Mouse (Mus musculus) midbrain, embryonic 11.5 days (tissue): ENCODE results near the gene Gabrg3. TPM values are rescaled to one million over a fixed set of nuclear protein-coding genes. Genes with fewer than 3 reads are reported as not detected.

ENCODE experiments used
- ATAC-seq: fragments of 200-750 bp; cut with Nextera tagmentation; 2 replicates; pipeline ENCODE4 v1.8.0; 2017; ENCODE audit warnings: moderate TSS enrichment, moderate library complexity; ENCODE audit not compliant: low FRiP score
- DNase-seq: peaks from one replicate; pipeline ENCODE4 v3.0.0; 2015; ENCODE audit warnings: low spot score; ENCODE audit errors: missing footprints
- H3K27ac ChIP-seq: fragments of 300-500 bp; sonication (generic); 2 replicates; pipeline ENCODE4 v1.5.1; 2014; ENCODE audit warnings: low read depth, low read length
- H3K27me3 ChIP-seq: fragments of 300-500 bp; sonication (generic); 2 replicates; pipeline ENCODE4 v1.6.1; 2014; ENCODE audit warnings: mild to moderate bottlenecking, low read length, moderate library complexity, mixed read lengths; ENCODE audit not compliant: control insufficient read depth, insufficient read depth
- H3K36me3 ChIP-seq: fragments of 300-500 bp; sonication (generic); 2 replicates; pipeline ENCODE4 v1.6.1; 2014; ENCODE audit warnings: mild to moderate bottlenecking, low read length, moderate library complexity, mixed read lengths; ENCODE audit not compliant: control insufficient read depth, insufficient read depth
- H3K4me1 ChIP-seq: fragments of 300-500 bp; sonication (generic); 2 replicates; pipeline ENCODE4 v1.6.1; 2014; ENCODE audit warnings: low read length; ENCODE audit not compliant: control insufficient read depth, insufficient read depth
- H3K4me2 ChIP-seq: fragments of 300-500 bp; sonication (generic); 2 replicates; pipeline ENCODE4 v1.6.1; 2014; ENCODE audit warnings: mild to moderate bottlenecking, moderate library complexity
- H3K4me3 ChIP-seq: fragments of 300-500 bp; sonication (generic); 2 replicates; pipeline ENCODE4 v1.5.1; 2014; ENCODE audit warnings: low read depth, low read length
- H3K9ac ChIP-seq: fragments of 300-500 bp; sonication (generic); 2 replicates; pipeline ENCODE4 v1.6.1; 2014; ENCODE audit warnings: low read length
- H3K9me3 ChIP-seq: fragments of 300-500 bp; sonication (generic); 2 replicates; pipeline ENCODE4 v1.6.1; 2016; ENCODE audit warnings: low read length; ENCODE audit not compliant: control insufficient read depth
- WGBS: fragments of 180-500 bp; shearing (Covaris S2); extraction: QIAGEN DNeasy Blood & Tissue Kit; methylation state at CpG from one replicate; pipeline ENCODE4 v1.1.7; 2014; 5-methylcytosine and 5-hydroxymethylcytosine counted together
- polyA plus RNA-seq: library from polyadenylated mRNA; unstranded; fragments of >200 nt; fragmentation: Nextera tagmentation; extraction: Ambion mirVana; gene quantifications from 2 replicates; pipeline ENCODE4 v1.2.1, GENCODE M21; 2014

Gene Gabrg3
- 0.03 and 0.31 TPM in 2 replicates for polyA plus RNA-seq

DNA sequence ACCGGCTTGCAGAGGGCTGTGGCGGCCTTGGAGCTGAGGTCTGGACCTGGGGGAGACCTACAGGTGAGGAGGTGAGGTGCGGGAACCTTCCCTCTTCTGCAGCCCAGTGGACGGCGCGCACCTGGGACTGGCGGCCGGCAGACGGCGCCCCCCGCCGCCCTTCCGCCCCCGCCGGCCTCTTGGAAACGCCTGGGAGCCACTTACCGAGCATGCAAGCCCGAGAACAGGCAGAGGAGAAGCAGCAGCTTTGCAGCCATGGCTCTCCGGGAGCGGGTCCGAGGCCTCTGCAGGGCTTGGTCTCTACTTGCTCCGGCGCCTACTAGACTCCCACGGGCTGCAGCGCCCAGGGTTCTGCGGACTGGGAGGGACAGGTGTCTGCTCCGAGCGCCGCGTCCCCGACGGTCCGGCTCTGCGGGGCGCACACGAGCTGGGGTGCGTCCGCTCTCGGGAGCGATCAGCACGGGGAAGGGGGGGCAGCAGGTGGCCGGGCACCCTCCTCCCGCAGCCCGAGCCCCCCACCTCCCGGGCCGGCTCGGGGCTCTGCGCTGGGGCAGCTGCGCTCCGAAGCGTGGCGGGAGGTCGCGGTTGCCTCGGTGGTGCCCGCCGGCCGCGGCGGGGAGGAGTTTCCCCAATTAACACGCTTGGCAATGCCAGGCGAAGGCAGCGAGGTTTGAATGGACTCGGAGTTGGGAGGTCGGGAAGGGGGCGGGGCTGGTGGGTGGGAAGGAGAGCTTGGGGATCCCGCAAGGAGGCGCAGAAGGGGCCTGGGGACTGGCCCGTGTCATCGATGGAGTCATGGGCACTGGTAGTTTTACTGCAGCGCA lies at the start of gene Gabrg3:
TSS of gene Gabrg3 (minus strand) at position 672 of the 824 bp plus-strand sequence.
- H3K4me2 ChIP-seq = peak within 1 kb of the TSS; percentile 97
- ATAC-seq (peak; percentile 82), DNase-seq (peak; percentile 91)
- H3K9ac ChIP-seq = peak within 1 kb of the TSS; percentile 61
- peaks cover 4% of the 10 kb centered on the region; the same call in 1 of the 2 replicates for H3K27me3 ChIP-seq
- H3K27ac ChIP-seq = no peak within 1 kb of the TSS
- under 1% methylated on average over 60 of the region's 71 CpGs for WGBS
- no peaks in the 10 kb centered on the region for H3K36me3 ChIP-seq
- no peaks in the 10 kb centered on the region for H3K9me3 ChIP-seq
- H3K4me3 ChIP-seq = peak within 1 kb of the TSS; percentile 60
- H3K4me1 ChIP-seq = no peaks in the 10 kb centered on the region

DNA sequence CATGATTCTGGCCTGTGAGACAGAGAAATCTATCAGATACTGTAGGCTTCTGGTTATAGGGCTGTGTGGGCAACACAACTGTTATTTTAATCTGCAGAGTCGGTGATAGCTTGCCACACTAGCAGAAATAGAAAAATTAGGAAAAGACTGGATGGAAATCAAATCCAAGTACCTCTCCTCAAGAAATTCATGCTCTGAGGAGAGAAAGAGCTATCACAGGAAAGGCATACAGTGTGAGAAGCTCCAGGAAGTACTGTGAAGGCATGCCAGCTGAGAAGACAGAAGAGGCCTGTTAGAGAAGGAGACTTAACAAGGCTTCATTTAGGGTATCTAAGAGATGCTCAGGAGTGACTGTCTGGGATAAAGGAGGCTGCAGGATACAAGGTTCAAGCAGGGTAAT lies 35.7 kb upstream of the Gabrg3 start:
- no peaks in the 10 kb centered on the region for H3K36me3 ChIP-seq
- no peak overlapping the region for H3K4me3 ChIP-seq
- no peak for ATAC-seq
- no peak overlapping the region for H3K9ac ChIP-seq
- H3K4me2 ChIP-seq = no peak overlapping the region
- WGBS = 92% methylated on average over 1 of the region's 1 CpGs
- H3K27ac ChIP-seq = no peak overlapping the region
- H3K4me1 ChIP-seq = no peaks in the 10 kb centered on the region
- H3K9me3 ChIP-seq = no peaks in the 10 kb centered on the region
- no peak for DNase-seq
- H3K27me3 ChIP-seq = no peaks in the 10 kb centered on the region

DNA sequence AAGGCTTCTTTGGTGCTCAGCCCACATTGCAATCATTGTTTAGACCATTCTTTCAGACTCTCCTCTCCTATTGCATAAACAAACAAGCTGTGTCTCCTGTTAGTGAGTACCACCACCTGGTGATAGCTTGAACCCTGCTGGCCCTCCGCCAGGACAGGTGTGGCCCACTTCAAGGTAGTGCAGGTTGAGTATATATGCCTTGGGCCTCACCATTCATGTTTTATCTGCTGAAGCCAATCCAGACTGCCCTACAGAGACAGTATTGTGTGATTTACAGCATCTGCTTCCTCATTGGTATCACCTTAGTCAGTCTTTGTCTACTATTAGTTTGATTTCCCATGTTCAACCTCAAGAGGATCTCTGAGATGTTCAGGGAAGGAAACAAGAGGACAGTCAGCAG lies 34.1 kb upstream of the Gabrg3 start:
- Histone ChIP-seq H3K9me3 (no peaks in the 10 kb centered on the region), H3K4me2 (no peak overlapping the region), H3K27ac (no peak overlapping the region), H3K4me1 (no peaks in the 10 kb centered on the region), H3K27me3 (no peaks in the 10 kb centered on the region), H3K36me3 (no peaks in the 10 kb centered on the region), H3K9ac (no peak overlapping the region), H3K4me3 (no peak overlapping the region)
- ATAC-seq (no peak), DNase-seq (no peak)
- 90% methylated on average over 1 of the region's 1 CpGs for WGBS

DNA sequence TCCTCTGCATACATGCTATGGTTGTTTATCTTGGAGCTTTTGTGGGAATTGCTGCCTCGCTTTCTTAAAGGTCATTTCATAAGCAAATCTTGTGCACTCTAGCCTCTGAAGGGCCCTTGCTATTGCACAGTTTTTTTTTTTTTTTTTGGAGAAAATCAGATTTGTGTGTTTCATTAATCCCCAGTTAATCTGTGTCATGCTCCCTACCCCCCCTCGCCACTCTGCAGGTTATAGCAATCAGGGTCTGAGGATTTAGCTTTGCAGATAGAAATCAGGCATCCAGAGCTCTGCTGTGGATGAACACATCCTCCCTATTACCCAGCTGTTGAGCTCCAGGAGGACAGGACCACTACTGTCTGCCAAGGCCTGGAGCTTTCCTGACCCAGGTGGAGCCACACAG lies 32.4 kb upstream of the Gabrg3 start, which contains the start of gene Gabrb3:
TSS of gene Gabrb3 (plus strand) at position 301 of the 400 bp plus-strand sequence.
- H3K4me1 ChIP-seq = no peaks in the 10 kb centered on the region
- H3K36me3 ChIP-seq = no peaks in the 10 kb centered on the region
- no peaks in the 10 kb centered on the region for H3K27me3 ChIP-seq
- no peak for ATAC-seq
- H3K9me3 ChIP-seq = no peaks in the 10 kb centered on the region
- no peak for DNase-seq
- no peak within 1 kb of the TSS for H3K27ac ChIP-seq
- H3K4me2 ChIP-seq = no peak within 1 kb of the TSS
- no peak within 1 kb of the TSS for H3K4me3 ChIP-seq
- 67% methylated on average over 2 of the region's 2 CpGs for WGBS
- no peak within 1 kb of the TSS for H3K9ac ChIP-seq

DNA sequence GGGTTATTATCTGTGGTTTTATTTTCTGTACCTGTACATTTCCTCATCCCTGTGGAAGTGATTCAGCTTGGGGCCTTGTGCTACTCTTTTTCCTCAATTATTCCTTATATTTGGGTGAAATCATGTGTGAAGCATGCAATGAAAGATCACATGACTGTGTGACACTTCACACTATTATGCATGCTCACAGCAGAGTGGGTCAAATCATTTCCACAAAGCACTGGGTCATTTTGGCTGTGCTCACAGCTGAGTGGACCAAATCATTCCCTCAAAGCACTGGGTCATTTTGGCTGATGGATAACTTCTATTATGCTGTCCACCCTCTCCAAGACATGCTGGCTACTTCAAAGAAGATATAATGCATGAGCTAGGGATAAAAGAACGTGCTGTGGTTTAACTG lies 25.9 kb upstream of the Gabrg3 start:
- Histone ChIP-seq H3K4me2 (no peak overlapping the region), H3K36me3 (no peaks in the 10 kb centered on the region), H3K9me3 (no peaks in the 10 kb centered on the region), H3K27ac (no peak overlapping the region), H3K4me1 (no peaks in the 10 kb centered on the region), H3K4me3 (no peak overlapping the region), H3K9ac (no peak overlapping the region), H3K27me3 (no peaks in the 10 kb centered on the region)
- WGBS = 43% methylated on average over 1 of the region's 1 CpGs
- ATAC-seq = 0 out of 2 replicates have a peak, but pooled peaks have one; percentile 35
- DNase-seq = no peak

DNA sequence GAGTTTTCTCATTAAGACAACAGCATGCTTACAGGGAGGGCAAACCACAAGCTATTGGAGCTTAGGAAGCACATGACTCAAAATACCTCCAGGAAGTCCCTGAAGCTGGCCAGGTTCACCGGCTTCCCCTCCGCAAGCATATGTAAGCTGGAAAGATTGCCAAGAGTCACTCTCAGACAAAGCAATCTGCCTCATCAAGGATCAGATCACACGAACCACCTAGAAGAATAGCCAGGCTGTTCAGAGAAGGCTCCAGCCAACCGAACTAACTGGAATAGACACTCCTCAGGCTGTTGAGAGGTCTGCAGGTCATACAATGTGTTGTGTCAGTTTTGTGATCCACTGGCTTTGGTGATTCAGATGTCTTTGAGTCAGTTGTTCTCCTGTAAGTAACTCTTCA lies 24.2 kb upstream of the Gabrg3 start:
- Histone ChIP-seq H3K4me1 (no peaks in the 10 kb centered on the region), H3K4me3 (no peak overlapping the region), H3K27me3 (no peaks in the 10 kb centered on the region), H3K9me3 (no peaks in the 10 kb centered on the region), H3K36me3 (no peaks in the 10 kb centered on the region), H3K4me2 (no peak overlapping the region), H3K9ac (no peak overlapping the region), H3K27ac (no peak overlapping the region)
- WGBS = 90% methylated on average over 4 of the region's 4 CpGs
- DNase-seq = no peak
- no peak for ATAC-seq

DNA sequence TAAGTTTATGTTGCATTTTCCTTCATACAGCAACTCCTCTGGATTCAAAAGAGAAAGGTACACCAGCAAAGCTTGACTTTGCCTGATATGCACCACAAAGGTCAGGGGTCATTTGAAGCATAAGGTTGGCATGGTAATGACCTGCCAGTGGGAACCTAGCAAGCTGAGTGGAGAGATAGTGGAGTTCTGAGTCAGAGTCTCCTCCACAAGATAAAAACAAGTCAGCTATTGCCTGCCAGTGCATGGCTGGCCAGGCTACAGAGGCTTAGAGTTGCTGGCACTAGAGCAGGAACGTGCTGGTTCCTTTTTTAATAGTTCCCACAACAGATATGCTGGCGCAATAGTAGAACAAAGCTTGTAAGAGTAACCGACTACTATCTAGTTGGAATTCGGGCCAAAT lies 6.6 kb upstream of the Gabrg3 start:
- no peaks in the 10 kb centered on the region for H3K36me3 ChIP-seq
- H3K27ac ChIP-seq = no peak overlapping the region
- no peak for ATAC-seq
- H3K4me3 ChIP-seq = no peak overlapping the region
- no peak overlapping the region for H3K4me2 ChIP-seq
- WGBS = 94% methylated on average over 4 of the region's 4 CpGs
- H3K9ac ChIP-seq = no peak overlapping the region
- H3K4me1 ChIP-seq = no peaks in the 10 kb centered on the region
- DNase-seq = no peak
- no peaks in the 10 kb centered on the region for H3K27me3 ChIP-seq
- H3K9me3 ChIP-seq = no peaks in the 10 kb centered on the region

DNA sequence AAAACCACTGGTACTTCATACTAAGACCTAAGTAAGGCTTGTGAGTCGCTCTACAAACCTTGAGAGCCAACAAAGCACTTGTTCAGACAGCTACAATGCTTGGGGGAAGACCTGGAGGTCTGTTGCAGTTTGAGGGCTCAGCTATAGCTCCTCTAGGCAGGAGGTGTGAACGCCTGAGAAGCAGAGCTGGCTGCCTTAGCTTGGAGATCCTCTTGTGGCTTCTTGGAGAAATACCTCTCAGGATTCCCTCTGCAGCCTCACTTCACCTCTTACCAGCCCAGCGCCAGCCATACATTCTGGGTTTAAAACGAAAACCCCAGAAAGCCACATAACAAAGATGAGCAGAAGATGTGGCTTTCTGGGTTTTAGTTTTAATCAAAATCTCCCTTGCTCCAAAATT lies 3.1 kb upstream of the Gabrg3 start:
- Histone ChIP-seq H3K4me2 (no peak overlapping the region), H3K9ac (no peak overlapping the region), H3K27ac (no peak overlapping the region), H3K4me1 (no peaks in the 10 kb centered on the region), H3K4me3 (no peak overlapping the region), H3K27me3 (peaks cover 4% of the 10 kb centered on the region; the same call in 1 of the 2 replicates), H3K9me3 (no peaks in the 10 kb centered on the region), H3K36me3 (no peaks in the 10 kb centered on the region)
- ATAC-seq = no peak
- WGBS = 48% methylated on average over 4 of the region's 4 CpGs
- no peak for DNase-seq

DNA sequence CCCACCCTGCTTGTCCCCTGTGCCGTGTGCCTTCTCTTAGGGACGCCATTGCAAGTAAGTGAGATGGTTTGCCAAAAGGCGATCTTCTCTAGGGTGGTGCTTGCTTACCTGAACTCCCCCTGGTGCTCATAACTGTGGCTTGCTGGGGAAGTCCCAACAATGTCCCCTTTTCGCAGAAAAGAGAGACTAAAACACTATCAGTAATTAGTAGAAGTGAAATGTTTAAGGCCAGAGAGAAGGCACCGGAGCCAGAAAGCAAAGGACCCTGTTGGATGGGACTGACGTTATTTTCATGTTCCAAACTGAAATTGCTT lies 310 bp upstream of the Gabrg3 start:
- Histone ChIP-seq H3K27ac (no peak overlapping the region), H3K9ac (peak overlapping the region; percentile 61), H3K4me1 (no peaks in the 10 kb centered on the region), H3K9me3 (no peaks in the 10 kb centered on the region), H3K27me3 (peaks cover 4% of the 10 kb centered on the region; the same call in 1 of the 2 replicates), H3K4me3 (peak overlapping the region; percentile 60), H3K4me2 (peak overlapping the region; percentile 97), H3K36me3 (no peaks in the 10 kb centered on the region)
- DNase-seq (no peak), ATAC-seq (no peak)
- 25% methylated on average over 6 of the region's 6 CpGs for WGBS
